Mouse (Mus musculus) liver, embryonic 14.5 days (tissue): Measurements from ENCODE around the gene Siah3. TPM values are rescaled to one million over a fixed set of nuclear protein-coding genes. Genes with fewer than 3 reads are reported as not detected.

Experiments used
- ATAC-seq: fragments of 200-750 bp; cut with Nextera tagmentation; 2 replicates; pipeline ENCODE4 v1.8.0; 2017; ENCODE audit warnings: moderate number of reproducible peaks, mild to moderate bottlenecking, moderate library complexity; ENCODE audit not compliant: insufficient read depth
- DNase-seq, 3 experiments: peaks; one replicate each; pipeline ENCODE4 v3.0.0-alpha.2; 2012 to 2013; ENCODE audit warnings: low read depth in 3 of 3, low spot score in 3 of 3
- H3K27ac ChIP-seq: fragments of 300-500 bp; sonication (generic); 2 replicates; pipeline ENCODE4 v1.5.1; 2014; ENCODE audit warnings: moderate library complexity, mild to moderate bottlenecking, control low read depth, inconsistent platforms
- H3K27me3 ChIP-seq: fragments of 300-500 bp; sonication (generic); 2 replicates; pipeline ENCODE4 v1.6.1; 2014; ENCODE audit warnings: mild to moderate bottlenecking, low read length, moderate library complexity; ENCODE audit not compliant: control insufficient read depth, insufficient read depth
- H3K36me3 ChIP-seq: fragments of 300-500 bp; sonication (generic); replicated peaks from 2 replicates; pipeline ENCODE4 v1.6.1; 2014; ENCODE audit warnings: low read depth; ENCODE audit not compliant: control insufficient read depth, insufficient read depth
- H3K4me1 ChIP-seq, 2 experiments: fragments of 200-500 bp in 1 of 2; fragments of 300-500 bp in 1 of 2; sonication (generic) in 1 of 2; replicated peaks; 2 replicates each; pipeline ENCODE4 v1.6.1; 2012 to 2014; ENCODE audit warnings: antibody characterized with exemption in 1 of 2, inconsistent platforms in 1 of 2, low read length in 1 of 2; ENCODE audit not compliant: control insufficient read depth in 2 of 2, insufficient read depth in 2 of 2
- H3K4me2 ChIP-seq: fragments of 300-500 bp; sonication (generic); 2 replicates; pipeline ENCODE4 v1.6.1; 2014; ENCODE audit warnings: low read depth, mild to moderate bottlenecking, control low read depth, moderate library complexity
- H3K4me3 ChIP-seq, 2 experiments: fragments of 200-500 bp in 1 of 2; fragments of 300-500 bp in 1 of 2; sonication (generic) in 1 of 2; 2 replicates each; pipeline ENCODE4 v1.5.1; 2012 to 2014; ENCODE audit warnings: low read depth in 2 of 2, low read length in 2 of 2, mild to moderate bottlenecking in 2 of 2, control low read depth in 1 of 2, inconsistent platforms in 1 of 2, moderate library complexity in 1 of 2; ENCODE audit not compliant: insufficient read depth in 1 of 2
- H3K9ac ChIP-seq: fragments of 300-500 bp; sonication (generic); replicated peaks from 2 replicates; pipeline ENCODE4 v1.6.1; 2014; ENCODE audit warnings: mild to moderate bottlenecking, control low read depth, moderate library complexity
- H3K9me3 ChIP-seq: fragments of 300-500 bp; sonication (generic); 2 replicates; pipeline ENCODE4 v1.6.1; 2016; ENCODE audit warnings: low read length, mixed read lengths; ENCODE audit not compliant: control insufficient read depth
- CTCF ChIP-seq: IDR thresholded peaks from 2 replicates; pipeline ENCODE4 v1.5.1; 2016; ENCODE audit warnings: antibody characterized with exemption, low read depth, control low read depth
- EP300 ChIP-seq: IDR thresholded peaks from 2 replicates; pipeline ENCODE4 v1.6.1; 2016; ENCODE audit warnings: antibody characterized with exemption, low read depth
- WGBS: fragments of 180-500 bp; shearing (Covaris S2); extraction: QIAGEN DNeasy Blood & Tissue Kit; methylation state at CpG from one replicate; pipeline ENCODE4 v1.1.7; 2014; ENCODE audit not compliant: insufficient replicate concordance; 5-methylcytosine and 5-hydroxymethylcytosine counted together
- polyA plus RNA-seq, 2 experiments: library from polyadenylated mRNA; depleted of rRNA in 1 of 2; stranded (reverse) in 1 of 2; unstranded in 1 of 2; fragments of >200 nt; fragmentation: Nextera tagmentation in 1 of 2; extraction: Ambion mirVana in 1 of 2; gene quantifications; 2 replicates each; pipeline versions ENCODE4 v1.2.1 to v1.2.3; 2012 to 2014

Gene Siah3
- polyA plus RNA-seq, 2 experiments, result 0.09 to 0.15 TPM

- H3K4me1 ChIP-seq, result peaks cover 10 to 31% of the 10 kb centered on the region in 2 experiments
- no peak overlapping the region for H3K4me3 ChIP-seq
- 75% methylated on average over 10 of the region's 10 CpGs for WGBS
These were observed 71.8 kb downstream of the Siah3 start for GRCm38 (mm10) chr14:75527464-75528190.

DNA sequence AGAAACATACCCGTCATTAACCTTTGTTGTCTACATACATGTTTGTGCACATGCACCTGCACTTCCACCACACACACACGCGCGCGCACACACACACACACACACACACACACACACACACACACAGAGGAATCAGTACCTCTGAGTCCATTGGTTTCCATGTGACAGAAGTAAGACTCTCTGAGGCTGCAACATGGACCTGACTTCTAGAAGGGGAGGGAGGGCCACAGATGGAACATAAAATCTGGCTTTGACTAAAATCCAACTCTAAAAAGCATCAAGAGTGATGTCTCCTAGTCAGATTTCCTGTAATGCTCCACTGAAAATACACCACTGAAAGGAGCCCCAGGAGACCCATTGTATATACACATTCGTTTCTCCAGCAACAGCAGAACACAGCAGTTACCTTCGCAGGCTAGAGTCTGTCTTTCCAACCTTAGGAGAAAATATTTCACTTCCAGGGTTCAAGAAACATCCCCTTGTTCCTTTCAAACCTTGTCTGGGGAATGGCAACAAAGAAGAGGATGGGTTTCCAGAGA lies 75.1 kb downstream of the Siah3 start:
- no peaks in the 10 kb centered on the region for H3K36me3 ChIP-seq
- TF ChIP-seq CTCF (no peak), EP300 (no peak)
- H3K27ac ChIP-seq, result no peak overlapping the region
- WGBS, result 76% methylated on average over 7 of the region's 7 CpGs
- no peak overlapping the region for H3K4me3 ChIP-seq
- no peak overlapping the region for H3K9ac ChIP-seq
- H3K4me2 ChIP-seq, result no peak overlapping the region
- ATAC-seq (no peak), DNase-seq (no peak)
- H3K4me1 ChIP-seq, result peaks cover 3 to 16% of the 10 kb centered on the region in 2 experiments; a peak in 3 of 4 replicates
- no peaks in the 10 kb centered on the region for H3K9me3 ChIP-seq
- H3K27me3 ChIP-seq, result no peaks in the 10 kb centered on the region

More at GRCm38 (mm10) chr14:75527464-75528190, 71.8 kb downstream of the Siah3 start:
- DNase-seq, result no peak
- H3K36me3 ChIP-seq, result no peaks in the 10 kb centered on the region
- H3K9me3 ChIP-seq, result no peaks in the 10 kb centered on the region
- no peaks in the 10 kb centered on the region for H3K27me3 ChIP-seq
- H3K9ac ChIP-seq, result no peak overlapping the region
- no peak overlapping the region for H3K27ac ChIP-seq
- no peak overlapping the region for H3K4me2 ChIP-seq
- no peak for ATAC-seq
- TF ChIP-seq CTCF, result no peak
- no peak for TF ChIP-seq EP300

DNA sequence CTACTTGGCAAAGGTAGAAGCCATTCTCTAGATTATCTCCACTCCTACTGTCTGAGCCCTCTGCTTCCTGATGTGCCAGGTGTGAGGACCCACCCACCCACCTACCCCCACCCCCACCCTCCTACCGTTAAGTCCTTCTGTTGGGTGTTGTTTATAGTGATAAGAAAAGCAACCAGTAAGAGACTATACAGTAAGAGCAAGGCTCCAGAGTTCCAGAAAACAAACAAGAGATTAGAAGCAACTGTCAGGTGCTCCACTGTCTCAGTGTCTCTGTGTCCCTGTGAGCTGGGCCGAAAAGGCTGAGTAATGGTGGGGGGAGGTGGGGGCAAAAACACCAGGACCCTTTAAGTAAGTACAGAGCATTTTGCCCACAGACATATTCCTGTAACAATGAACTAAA lies 83.4 kb downstream of the Siah3 start:
- WGBS, result 7% methylated on average over 2 of the region's 2 CpGs
- ATAC-seq (peak; percentile 78), DNase-seq (no peak)
- no peaks in the 10 kb centered on the region for H3K27me3 ChIP-seq
- no peak overlapping the region for H3K9ac ChIP-seq
- no peak overlapping the region for H3K4me3 ChIP-seq
- peaks cover 0 to 17% of the 10 kb centered on the region in 2 experiments; a peak in 3 of 4 replicates for H3K4me1 ChIP-seq
- TF ChIP-seq EP300 (peak; percentile 58), CTCF (no peak)
- no peak overlapping the region for H3K4me2 ChIP-seq
- H3K27ac ChIP-seq, result no peak overlapping the region
- no peaks in the 10 kb centered on the region for H3K36me3 ChIP-seq
- H3K9me3 ChIP-seq, result no peaks in the 10 kb centered on the region

DNA sequence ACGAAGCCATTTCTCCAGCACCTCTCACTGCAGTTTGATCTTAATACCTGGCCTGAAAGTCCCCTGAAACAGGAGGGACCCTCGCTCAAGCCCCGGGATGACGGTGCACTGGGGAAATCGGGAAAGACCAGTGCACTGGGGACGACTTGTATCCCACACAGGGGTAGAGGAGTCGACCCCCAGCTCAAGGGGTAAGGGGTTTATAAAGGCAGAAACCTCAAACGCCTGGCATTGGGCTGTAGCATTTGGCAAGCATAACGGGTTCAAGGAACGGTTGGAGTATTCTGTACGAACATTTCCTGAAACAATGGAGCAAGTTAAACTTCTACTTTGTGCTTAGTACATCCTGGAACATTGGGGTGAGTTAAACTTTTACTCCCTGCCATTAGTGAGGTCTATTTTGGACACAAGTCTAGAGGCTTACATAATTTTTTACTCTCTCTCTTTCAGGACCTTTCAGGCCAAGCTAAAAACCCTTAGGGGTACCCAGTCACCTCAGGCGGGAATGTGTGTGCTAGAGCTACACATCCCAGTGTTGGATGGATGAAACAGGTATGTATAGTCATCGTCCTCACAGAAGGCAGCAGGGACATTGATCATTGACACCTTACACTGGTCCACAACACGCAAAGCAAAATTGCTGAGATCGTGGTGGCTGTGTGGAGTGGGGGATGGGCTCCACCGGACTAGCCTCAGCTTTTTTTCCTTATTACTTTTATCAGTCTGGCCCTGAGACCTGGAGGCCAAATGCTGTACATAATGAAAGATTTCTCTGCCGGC lies 84.6 kb downstream of the Siah3 start:
- no peaks in the 10 kb centered on the region for H3K9me3 ChIP-seq
- H3K4me3 ChIP-seq, result no peak overlapping the region
- peaks cover 0 to 17% of the 10 kb centered on the region in 2 experiments; a peak in 3 of 4 replicates for H3K4me1 ChIP-seq
- TF ChIP-seq CTCF, result no peak
- TF ChIP-seq EP300, result no peak
- ATAC-seq (no peak), DNase-seq (no peak)
- no peak overlapping the region for H3K9ac ChIP-seq
- 64% methylated on average over 17 of the region's 17 CpGs for WGBS
- no peaks in the 10 kb centered on the region for H3K36me3 ChIP-seq
- H3K4me2 ChIP-seq, result no peak overlapping the region
- no peak overlapping the region for H3K27ac ChIP-seq
- H3K27me3 ChIP-seq, result no peaks in the 10 kb centered on the region

DNA sequence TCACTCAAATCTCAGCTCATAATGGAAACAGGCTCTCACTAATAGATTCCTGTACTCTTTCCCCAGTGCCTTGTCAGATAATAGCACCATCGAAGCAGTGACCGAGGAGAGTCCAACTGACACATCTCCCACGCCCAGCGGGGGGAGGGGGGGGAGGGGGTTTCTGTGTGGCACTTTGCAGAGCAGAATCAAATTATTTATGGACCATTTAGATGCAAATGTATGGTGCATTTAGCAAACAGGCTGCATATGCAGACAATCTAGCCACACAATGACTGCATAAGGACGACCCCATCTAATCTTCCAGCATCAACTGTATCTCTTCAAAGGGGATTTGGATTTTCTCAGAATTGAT lies 85.2 kb downstream of the Siah3 start:
- no peak for TF ChIP-seq EP300
- no peak for TF ChIP-seq CTCF
- H3K9ac ChIP-seq, result no peak overlapping the region
- no peak for DNase-seq
- peaks cover 0 to 17% of the 10 kb centered on the region in 2 experiments; a peak in 3 of 4 replicates for H3K4me1 ChIP-seq
- H3K27me3 ChIP-seq, result no peaks in the 10 kb centered on the region
- H3K27ac ChIP-seq, result no peak overlapping the region
- no peaks in the 10 kb centered on the region for H3K36me3 ChIP-seq
- WGBS, result 33% methylated on average over 5 of the region's 5 CpGs
- no peak overlapping the region for H3K4me2 ChIP-seq
- no peak overlapping the region for H3K4me3 ChIP-seq
- H3K9me3 ChIP-seq, result no peaks in the 10 kb centered on the region
- ATAC-seq, result no peak
